Mouse (Mus musculus): Measurements from ENCODE around the gene Myom3. TPM values are rescaled to one million over a fixed set of nuclear protein-coding genes. Genes with fewer than 3 reads are reported as not detected.
A peak's percentile ranks its signal among the peaks of the same experiment; 100 is the strongest.
"Not testable (repeated sequence)": the region's sequence is repeated elsewhere in the genome, so short reads cannot be mapped to it uniquely, and the experiment has no call there.

Gene Myom3
- 1 to 10 TPM in 1 of 2 experiments, under 1 TPM in 1; 0.61 to 1.1 TPM for total RNA-seq (2021)
- long read RNA-seq, experiment 1, partial matches to known transcripts, result 0 of 1 reads
- long read RNA-seq, experiment 1, other reads (novel, unspliced or antisense), result 0 of 1 reads
- long read RNA-seq, experiment 2, partial matches to known transcripts, result 1 of 2 reads
- long read RNA-seq, experiment 2, other reads (novel, unspliced or antisense), result 1 of 2 reads

DNA sequence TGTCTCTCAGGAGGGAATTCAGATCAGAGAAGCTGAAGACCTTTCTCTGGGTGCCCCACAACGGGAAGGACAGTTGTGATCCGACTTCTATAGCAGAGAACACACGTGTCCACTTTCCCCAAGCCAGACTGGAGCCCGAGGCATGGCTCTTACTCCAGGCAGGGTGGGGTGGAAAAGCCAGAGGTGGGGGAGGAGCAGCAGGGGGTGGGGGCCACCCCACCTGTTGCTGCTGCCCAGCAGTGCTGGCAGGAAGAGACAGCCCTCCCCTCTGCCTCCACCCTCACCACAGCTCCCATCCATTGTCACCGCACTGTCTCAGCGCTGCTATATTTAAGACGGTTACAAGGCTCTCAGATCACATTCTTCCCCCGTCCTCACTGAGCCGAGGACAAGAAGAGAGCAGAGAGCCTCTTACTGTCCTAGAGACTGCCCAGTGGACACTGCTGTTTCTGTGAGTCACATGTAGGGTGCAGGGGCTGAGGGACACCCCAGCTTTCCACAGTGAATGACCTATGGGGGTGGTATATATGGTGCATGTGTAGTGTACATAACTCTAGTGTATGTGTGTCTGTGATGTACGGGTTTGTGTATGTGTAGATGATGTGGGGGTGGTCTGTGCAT lies at the start of gene Myom3:
TSS of gene Myom3 (plus strand) at position 360 of the 621 bp plus-strand sequence.
- intact Hi-C loops (cut with DNase I), result no loop called here
- DNase-seq, result no peak

DNA sequence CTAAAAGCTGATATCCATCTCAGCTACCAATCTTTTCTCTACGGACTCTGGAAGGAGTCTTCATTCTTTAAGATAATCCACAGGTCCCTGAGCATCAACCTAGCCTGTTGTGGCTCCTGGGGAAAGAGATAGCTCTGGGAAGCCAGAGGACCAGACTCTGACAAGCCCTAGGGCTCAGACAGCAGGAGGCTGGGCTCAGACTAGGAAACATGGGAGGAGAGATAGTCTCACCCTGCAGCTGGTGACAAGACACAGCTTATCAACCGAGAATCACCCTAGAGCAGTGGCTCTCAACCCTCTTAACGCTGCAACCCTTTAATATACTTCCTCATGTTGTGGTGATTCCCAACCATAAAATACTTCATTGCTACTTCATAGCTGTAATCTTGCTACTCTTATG lies 49.1 kb upstream of the Myom3 start:
- no peak for DNase-seq
- intact Hi-C loops (cut with DNase I), result loop anchor here (2.0 to 5.0 kb wide), 2 partner anchors 28 to 57 kb away; no protein-coding TSS in a partner anchor

DNA sequence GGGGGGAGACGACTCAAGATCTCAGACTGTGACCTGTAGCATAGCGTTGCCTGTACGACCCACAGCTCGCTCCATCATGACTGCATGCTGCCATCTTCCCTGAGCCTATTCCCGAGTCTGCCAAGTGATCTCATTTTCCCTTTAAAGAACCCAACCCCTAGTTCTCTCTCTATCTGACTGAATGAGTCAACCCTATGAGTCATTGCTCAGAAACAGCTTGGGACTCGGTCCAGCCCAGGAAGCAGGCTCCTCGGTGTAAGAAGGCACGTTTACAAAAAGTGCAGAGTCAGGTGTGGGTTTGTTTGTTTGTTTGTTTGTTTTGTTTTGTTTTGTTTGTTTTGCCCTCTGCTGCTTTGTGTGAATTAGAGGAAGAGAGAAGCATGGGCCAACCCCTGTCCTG lies 44.7 kb upstream of the Myom3 start:
- intact Hi-C loops (cut with DNase I), result loop anchor here (5.0 kb wide), 1 partner anchor 53 kb away; no protein-coding TSS in a partner anchor
- DNase-seq, result no peak

DNA sequence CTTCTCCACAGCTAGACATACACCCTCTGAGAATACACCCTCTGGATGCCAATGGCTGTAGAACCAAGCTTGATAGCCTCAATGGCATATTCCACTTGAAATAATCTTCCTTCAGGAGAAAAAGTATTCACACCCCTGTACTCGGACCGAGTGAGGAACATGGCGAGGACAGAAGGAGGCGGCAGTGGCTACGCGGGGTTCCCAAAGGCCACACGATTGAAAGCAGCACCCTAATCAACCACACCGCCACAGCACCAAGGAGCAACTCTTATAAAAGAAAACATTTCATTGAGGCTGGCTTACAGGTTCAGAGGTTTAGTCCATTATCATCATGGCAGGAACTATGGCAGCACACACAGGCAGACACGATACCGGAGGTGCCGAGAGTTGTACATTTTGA lies 43.1 kb upstream of the Myom3 start:
- intact Hi-C loops (cut with DNase I); DNase-seq: not testable (repeated sequence)

DNA sequence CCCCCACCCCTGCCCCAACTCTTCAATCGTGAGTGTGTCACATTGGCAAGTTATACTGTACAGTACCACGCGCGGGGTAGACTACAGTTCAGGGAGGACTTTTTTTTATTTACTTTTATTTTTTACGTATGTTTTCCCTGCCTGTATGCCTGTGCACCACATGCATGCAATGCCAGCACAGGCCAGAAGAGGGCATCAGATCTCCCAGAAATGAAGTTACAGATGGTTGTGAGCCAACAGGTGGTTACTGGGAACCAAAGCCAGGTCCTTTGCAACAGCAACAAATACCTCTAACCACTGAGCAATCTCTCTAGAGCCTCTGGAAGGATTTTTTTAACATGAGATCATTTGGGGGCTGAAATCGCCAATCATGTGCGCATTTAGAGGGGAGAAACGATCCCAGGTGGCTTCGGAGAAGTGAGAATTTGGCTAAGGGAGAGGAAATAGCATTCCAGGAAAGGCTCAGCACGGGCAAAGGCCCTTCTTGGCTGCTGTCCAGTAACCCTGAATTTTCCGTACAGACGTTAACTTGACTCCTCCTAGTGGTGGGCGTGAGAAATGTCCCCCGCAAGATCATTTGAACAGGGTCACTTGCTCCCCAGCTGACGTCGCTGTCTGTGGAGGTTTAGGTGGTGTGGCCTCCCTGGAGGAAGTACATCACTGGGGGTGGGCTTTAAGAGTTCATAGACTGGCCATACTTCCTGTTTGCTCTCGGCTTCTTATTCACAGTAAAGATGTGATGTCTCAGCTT lies 36.8 kb upstream of the Myom3 start:
- intact Hi-C loops (cut with DNase I), result no loop called here
- no peak for DNase-seq

DNA sequence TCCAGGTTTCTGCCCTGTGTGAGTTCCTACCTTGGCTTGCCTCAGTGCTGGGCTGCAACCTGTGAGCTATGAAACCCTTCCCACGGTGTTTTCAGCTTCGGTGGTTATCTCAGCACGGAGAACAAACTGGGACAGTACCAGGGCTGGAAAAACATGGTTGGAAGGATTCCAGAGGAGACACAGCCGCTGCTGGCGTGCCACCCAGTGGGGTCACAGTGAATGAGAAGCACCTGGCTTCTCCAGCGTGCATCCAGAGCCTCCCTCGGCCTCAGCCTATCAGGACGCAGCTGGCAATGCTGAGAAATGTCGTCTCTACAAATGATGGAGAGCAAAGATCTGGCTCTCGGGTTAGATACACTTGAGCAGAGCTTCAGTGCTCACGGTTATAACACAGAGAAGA lies 33.1 kb upstream of the Myom3 start:
- intact Hi-C loops (cut with DNase I), result no loop called here
- no peak for DNase-seq

DNA sequence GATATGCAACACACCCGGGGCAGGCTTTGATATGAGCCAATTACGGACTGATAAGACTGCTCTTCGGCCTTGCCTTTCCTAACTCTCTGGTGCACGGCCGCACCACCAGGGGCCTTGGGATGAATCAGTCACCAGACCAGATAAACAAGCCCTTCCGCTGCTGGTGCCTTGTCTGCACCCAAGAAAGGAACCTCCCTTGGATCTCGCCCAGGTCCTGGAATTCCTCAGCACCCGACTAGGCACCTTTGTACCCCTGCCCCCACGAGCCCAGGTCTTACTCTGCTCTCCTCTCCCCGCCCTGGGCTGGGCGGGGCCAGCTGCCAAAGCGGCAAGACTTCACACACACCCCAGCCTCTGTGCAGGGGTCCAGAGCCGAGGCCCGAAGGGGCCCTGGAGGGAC lies 31.7 kb upstream of the Myom3 start, which contains the start of gene Il22ra1:
TSS of gene Il22ra1 (plus strand) at position 356 of the 400 bp plus-strand sequence.
- no peak for DNase-seq
- intact Hi-C loops (cut with DNase I), result no loop called here

DNA sequence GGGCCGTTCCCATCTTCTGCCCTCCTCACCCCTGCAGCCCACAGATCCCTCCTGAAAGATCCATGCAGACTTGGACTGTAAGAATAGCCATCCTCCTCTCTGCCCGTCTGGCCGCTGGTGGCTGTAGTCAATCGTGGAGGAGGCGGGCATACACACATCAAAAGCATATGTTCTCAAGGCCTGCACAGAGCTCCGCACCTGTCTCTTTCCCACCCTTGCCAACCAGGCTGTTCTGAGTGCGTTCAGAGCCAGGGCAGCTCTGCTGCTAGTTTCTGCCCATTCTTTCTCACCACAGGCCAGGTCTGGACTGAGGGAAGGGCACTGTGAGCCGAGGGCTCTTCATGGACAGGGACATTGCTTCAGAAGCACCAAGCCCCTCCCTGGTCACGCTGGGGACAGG lies 29.3 kb upstream of the Myom3 start:
- intact Hi-C loops (cut with DNase I), result no loop called here
- no peak for DNase-seq

DNA sequence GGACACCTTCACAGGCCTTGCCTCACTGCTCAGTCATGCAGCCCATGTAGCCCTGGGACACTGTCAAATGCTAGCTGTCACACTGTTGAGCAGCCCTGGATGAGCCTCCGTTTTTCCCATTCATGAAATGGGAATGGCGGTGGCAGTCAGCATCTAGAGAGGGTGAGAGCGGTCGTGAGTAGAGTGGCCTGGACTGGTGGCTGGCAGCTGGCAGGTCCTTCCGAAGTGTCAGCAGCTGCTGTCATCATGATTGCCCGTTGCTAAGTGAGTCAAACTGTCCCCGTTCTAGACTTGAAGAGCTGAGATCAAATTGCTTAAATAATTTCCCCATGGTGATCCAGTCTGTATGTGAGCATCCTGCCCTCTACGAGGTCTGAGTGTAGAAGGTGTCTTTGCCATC lies 28.6 kb upstream of the Myom3 start:
- intact Hi-C loops (cut with DNase I), result no loop called here
- DNase-seq, result no peak

DNA sequence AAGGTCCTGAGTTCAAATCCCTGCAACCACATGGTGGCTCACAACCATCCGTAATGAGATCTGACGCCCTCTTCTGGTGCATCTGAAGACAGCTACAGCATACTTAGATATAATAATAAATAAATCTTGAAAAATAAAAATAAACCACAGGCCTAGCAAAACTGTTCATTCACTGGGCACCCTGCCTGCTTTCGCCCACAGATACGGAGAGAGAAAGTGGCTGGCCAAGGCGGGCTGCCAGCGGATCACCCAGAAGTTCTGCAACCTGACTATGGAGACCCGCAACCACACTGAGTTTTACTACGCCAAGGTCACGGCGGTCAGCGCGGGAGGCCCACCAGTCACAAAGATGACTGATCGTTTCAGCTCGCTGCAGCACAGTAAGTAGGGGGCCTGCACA lies 25.6 kb upstream of the Myom3 start:
- intact Hi-C loops (cut with DNase I), result no loop called here
- no peak for DNase-seq

DNA sequence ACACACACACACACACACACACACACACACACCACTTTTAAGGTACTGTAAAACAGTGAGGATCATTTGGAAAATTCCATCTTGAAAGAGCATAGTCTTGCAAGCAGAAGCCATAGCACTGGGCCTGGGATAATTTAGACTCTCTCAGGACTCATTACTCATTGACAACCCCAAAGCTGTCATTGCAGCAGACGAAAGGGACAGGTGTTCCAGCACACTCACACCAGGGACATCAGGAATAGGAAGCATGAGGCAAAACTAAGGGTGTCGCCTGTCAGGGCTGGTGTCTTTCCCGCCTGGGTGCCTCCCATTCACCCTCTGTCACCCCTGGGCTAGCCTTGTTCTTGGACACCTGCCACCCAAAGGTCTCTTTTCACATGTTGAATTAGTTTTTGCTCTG lies 22.6 kb upstream of the Myom3 start:
- intact Hi-C loops (cut with DNase I), result no loop called here
- no peak for DNase-seq

DNA sequence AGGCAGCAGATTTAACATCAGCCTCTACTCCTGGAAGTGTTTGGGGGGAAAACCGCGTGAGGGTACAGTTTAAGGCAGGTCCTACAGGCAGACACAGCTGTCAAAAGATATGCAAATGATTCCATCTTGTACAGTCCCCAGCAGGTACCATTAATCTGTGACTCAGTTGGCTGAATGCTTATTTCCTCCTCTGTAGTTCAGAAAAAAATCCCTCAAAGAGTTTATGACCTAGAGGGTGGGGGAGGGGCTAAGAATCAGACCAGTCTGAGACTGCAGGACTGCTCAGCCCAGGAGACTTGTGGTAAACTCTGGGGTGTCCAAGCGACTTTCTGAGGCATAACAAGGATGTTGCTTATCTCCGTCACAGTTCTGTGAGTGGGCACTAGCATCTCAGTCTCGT lies 21.3 kb upstream of the Myom3 start:
- intact Hi-C loops (cut with DNase I), result no loop called here
- DNase-seq, result no peak

DNA sequence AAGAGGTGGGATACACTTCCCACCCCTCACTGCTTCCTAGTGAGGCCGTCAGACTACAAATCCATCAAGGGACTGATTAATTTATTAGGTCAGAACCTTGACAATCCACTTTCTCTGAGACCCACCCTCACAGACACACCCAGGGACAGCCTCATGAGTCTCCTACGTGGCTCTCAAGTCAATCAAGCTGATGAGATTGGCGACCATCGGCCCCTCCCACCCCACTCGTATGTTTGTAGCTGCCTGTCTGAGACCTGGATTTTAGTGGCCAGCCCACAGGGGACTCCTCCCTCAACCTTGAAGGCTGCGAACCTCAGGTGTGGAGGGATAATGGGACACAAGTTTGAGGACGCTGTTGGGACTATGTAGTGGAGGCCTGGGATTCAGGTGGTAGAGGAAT lies 20.4 kb upstream of the Myom3 start:
- no peak for DNase-seq
- intact Hi-C loops (cut with DNase I), result no loop called here

DNA sequence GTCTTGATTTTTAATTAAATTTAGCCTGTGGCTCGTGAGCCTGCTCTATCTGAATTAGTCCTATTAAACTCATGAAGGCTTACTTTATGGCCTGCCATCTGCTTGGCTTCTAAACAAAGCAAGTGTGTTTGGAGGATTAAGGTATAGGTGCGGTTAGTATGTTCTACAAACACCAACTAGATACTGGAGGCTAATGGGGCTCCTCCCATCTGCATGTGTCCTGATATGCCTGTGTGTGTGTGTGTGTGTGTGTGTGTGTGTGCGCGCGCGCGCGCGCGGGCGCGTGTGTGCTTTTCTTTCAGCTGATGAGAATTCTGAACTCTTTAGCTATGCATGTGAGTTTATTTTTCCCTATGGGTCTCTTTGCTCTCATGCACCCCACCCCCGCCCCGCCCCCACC lies 19.8 kb upstream of the Myom3 start:
- DNase-seq, result no peak
- intact Hi-C loops (cut with DNase I), result no loop called here

DNA sequence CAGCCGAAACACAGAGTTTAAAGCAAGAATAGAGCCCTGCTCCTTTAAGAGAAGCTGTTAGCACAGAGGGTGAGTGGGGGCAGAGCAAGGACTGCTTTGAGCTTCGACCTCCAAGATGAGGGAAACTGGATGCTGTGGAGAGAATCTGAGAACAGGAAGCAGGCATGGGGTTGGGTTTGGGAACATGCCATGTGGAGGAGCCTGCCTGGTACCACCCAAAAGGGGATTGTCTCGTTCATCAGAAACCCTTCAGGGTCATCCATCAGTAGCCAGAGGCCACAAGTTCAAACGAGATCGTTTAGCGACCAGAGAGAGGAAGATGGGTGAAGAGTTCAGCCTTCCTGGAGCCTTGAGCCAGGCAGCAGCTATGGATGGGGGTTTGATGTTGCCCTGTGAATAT lies 16.0 kb upstream of the Myom3 start:
- DNase-seq, result no peak
- intact Hi-C loops (cut with DNase I), result no loop called here

DNA sequence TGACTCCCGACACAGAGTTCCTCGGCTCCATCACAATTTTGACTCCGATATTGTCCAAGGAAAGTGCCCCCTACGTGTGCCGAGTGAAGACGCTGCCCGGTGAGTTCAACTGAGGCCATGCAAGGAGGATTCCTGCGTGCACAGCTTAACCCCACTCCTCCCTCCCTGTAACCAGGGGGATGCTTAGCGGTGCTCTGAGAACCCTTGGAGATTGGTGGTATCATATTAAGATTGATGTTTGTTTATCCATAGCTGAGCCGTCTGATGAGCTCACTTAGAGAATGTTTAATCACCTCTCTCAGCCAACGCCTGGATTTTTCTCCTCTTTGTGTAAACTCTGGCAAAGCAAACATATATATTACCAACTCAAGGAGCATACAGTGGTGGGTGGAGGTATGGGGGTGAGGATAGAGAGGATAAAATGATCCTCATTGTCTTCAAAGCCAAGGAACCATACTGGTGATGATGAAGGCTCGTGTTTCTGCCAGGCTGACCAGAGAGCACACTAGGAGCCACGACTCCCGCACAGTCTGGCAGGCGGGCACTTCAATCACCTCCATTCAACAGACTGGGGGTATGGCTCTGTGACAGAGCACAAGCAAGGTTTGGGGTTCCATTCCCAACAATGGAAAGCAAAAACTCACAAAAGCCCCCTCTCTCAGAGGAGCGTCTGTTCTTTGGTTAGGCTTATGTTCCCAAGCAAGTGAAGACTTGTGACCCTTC lies 14.6 kb upstream of the Myom3 start:
- DNase-seq, result no peak
- intact Hi-C loops (cut with DNase I), result no loop called here

DNA sequence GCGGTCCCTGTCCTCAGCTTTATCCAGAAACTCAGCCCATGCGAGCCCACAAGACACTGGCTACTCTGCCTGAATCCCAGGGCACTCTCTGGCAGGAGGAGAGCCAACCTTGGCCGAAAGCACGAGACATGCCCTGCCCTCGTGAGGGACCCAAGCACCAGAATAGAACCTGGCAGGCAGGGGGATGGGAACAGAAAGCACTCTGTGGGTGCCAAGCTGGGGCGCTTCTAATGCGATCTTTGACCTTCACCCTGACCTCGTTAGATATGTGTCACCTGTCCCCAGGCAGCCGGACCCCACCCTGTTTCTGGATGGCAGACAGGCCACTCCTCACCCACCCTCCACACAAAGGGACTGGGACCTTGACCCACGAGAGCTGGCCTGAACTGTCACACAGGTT lies 13.9 kb upstream of the Myom3 start:
- intact Hi-C loops (cut with DNase I), result no loop called here
- peak; percentile 47 to 67 for DNase-seq

DNA sequence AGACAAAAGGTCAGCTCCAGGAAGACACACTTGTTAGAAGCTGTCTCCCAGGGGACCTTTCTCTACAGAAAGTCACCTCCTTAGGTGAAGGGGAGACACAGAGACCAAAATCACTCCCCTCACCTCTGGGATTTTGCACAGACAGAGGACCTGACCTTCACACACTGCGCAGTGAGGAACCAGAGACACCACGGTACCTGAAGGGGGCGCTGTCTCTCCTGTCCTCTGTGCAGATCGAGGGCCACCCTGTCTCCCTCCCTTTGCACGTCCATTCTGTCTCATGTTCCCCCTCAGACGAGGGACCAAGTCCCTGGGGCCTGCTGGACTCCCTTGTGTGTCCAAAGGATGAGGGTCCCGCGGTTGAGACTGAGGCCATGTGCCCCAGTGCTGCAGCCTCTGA lies 8.6 kb upstream of the Myom3 start:
- intact Hi-C loops (cut with DNase I), result no loop called here
- DNase-seq, result no peak

DNA sequence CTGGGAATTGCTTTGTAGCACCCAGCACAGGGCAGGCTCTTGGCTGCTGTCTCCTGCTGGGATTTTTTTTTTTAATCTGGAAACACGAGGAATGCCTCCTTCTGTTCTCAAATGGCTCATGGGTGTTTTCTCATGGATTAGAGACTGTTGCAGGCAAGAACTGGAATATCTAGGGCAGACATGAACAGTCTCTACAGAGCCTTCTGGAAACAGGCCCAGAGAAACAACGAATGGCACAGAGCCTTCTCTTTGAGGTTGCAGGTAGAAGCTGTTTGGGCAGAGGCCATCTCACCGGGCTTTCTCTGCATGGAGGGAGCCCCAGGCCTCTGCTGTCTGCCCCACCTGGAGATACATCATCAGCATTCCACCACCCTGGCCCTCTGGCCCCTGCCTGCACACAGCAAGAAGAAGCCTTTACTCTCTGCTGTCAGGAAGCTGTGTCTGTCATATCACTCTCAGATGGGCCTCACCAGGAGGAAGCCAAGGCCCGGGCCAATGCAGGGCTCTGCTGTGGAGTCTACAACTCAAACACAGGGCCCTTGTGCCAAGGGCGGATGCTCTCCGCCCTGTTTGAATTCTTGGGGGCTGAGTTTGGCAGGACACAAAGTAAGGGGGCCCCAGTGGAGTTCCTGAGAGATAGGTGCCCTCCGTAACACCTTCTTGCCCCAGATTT lies 7.3 kb upstream of the Myom3 start:
- intact Hi-C loops (cut with DNase I), result no loop called here
- no peak for DNase-seq

DNA sequence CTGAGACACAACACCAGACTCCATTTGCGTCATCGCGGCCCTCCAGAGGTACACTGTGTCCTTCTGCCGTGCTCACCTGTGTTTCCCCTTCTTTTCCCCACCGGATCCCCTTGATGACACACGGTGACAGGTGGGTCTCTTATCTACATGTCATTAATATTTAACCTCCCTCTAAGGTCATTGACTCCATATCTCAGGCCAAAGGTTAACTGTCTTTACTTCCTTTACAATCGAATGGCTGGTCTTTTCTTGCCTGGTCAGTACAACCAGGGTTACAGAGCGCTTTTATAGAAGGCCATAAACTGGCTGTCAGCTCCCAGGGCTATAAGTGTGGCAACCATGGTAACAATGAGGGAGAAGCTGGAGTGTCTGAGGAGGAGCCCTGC lies 6.7 kb upstream of the Myom3 start:
- intact Hi-C loops (cut with DNase I), result no loop called here
- DNase-seq, result no peak

DNA sequence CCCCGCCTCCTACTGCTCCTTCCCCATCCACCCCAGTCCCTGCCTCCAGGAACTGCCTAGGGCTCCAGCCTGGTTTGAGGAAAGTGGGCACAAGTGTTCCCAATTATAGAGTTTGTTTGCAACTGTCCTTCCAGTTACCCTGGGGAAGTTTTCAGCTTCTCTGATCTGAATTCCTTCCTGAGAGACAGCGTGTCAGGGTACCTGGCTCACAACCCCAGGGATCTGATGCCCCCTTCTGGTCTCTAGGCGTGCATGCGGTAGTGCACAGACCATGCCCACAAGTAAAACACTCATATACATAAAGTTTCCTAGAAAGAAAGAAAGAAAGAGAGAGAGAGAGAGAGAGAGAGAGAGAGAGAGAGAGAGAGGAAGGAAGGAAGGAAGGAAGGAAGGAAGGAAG lies 1.2 kb upstream of the Myom3 start:
- intact Hi-C loops (cut with DNase I), result no loop called here
- peak in 1 of 2 experiments; percentile 24 for DNase-seq
